7 mouse cellular contexts compared by ENCODE assay signal in genomic region chr7:105736264-105736901, GRCm38 (mm10). TPM values are rescaled to one million over a fixed set of nuclear protein-coding genes. Genes with fewer than 3 reads are reported as not detected.
DNase-seq lines count a peak whose midpoint lies in the region; ATAC-seq lines count a peak whose summit lies in the region.

Gene Ilk, plus strand, starts transcription at chr7:105736592.

- H3K36me3 ChIP-seq in intestine, embryonic 16.5 days (ENCODE audit: control insufficient read depth, insufficient read depth, low read length): peaks cover 16% of the 10 kb centered on the region
- H3K36me3 ChIP-seq in midbrain, embryonic 11.5 days (ENCODE audit: control insufficient read depth, insufficient read depth, low read length): peaks cover 24% of the 10 kb centered on the region

- peak; percentile 98 for ATAC-seq in intestine, embryonic 16.5 days
- peak; percentile 98 for ATAC-seq in midbrain, embryonic 11.5 days (ENCODE audit: low FRiP score)

- H3K4me2 ChIP-seq in intestine, embryonic 16.5 days (ENCODE audit: low read depth, low read length): peak within 1 kb of the TSS; percentile 67
- peak within 1 kb of the TSS; percentile 82 for H3K4me2 ChIP-seq in midbrain, embryonic 11.5 days

- WGBS in intestine, embryonic 16.5 days: 0% methylated on average over 52 of the region's 62 CpGs
- WGBS in midbrain, embryonic 11.5 days: under 1% methylated on average over 60 of the region's 62 CpGs

- H3K4me1 ChIP-seq in intestine, embryonic 16.5 days (ENCODE audit: control insufficient read depth, insufficient read depth, low read length): peaks cover 16% of the 10 kb centered on the region; the same call in 1 of the 2 replicates
- H3K4me1 ChIP-seq in midbrain, embryonic 11.5 days (ENCODE audit: control insufficient read depth, insufficient read depth, low read length): peaks cover 22% of the 10 kb centered on the region; the same call in 1 of the 2 replicates

- H3K27ac ChIP-seq in intestine, embryonic 16.5 days (ENCODE audit: low read length): peak within 1 kb of the TSS; percentile 89
- peak within 1 kb of the TSS; percentile 69 for H3K27ac ChIP-seq in midbrain, embryonic 11.5 days (ENCODE audit: low read depth, low read length)

- intact Hi-C loops in gastrocnemius, postnatal 36 days (cut with DNase I): loop anchor here (2.0 to 10.0 kb wide), 2 partner anchors 74 to 192 kb away; partner anchors contain the start of gene Mrpl17
- intact Hi-C loops in left cerebral cortex, postnatal 36 days (cut with DNase I): loop anchor here (1.0 to 5.0 kb wide), 2 partner anchors 75 to 104 kb away; partner anchors contain the start of genes Mrpl17 and Trim3

- peak; percentile 86 to 89 for DNase-seq in adrenal gland, adult 18-20 months (ENCODE audit: low spot score in 2 of 2)
- DNase-seq in embryo, embryonic 11 days: peak; percentile 95
- peak; percentile 92 for DNase-seq in gastrocnemius, postnatal 36 days
- peak; percentile 91 to 94 for DNase-seq in left cerebral cortex, postnatal 36 days (ENCODE audit: low spot score in 2 of 2)
- DNase-seq in midbrain, embryonic 11.5 days (ENCODE audit: low spot score, missing footprints): peak; percentile 97
- DNase-seq in skeletal muscle tissue, adult 2 months (ENCODE audit: low read depth, low spot score): peak; percentile 94

- H3K4me3 ChIP-seq in intestine, embryonic 16.5 days (ENCODE audit: low read length): peak within 1 kb of the TSS; percentile 84
- H3K4me3 ChIP-seq in midbrain, embryonic 11.5 days (ENCODE audit: low read depth, low read length): peak within 1 kb of the TSS; percentile 82

- H3K9me3 ChIP-seq in intestine, embryonic 16.5 days (ENCODE audit: control insufficient read depth, low read length): no peaks in the 10 kb centered on the region
- H3K9me3 ChIP-seq in midbrain, embryonic 11.5 days (ENCODE audit: control insufficient read depth, low read length): no peaks in the 10 kb centered on the region

- H3K9ac ChIP-seq in intestine, embryonic 16.5 days (ENCODE audit: low read depth, low read length): peak within 1 kb of the TSS; percentile 90
- H3K9ac ChIP-seq in midbrain, embryonic 11.5 days (ENCODE audit: low read length): peak within 1 kb of the TSS; percentile 92

- no peaks in the 10 kb centered on the region for H3K27me3 ChIP-seq in intestine, embryonic 16.5 days (replicated peaks; ENCODE audit: control insufficient read depth, insufficient read depth, low read length)
- H3K27me3 ChIP-seq in midbrain, embryonic 11.5 days (ENCODE audit: control insufficient read depth, insufficient read depth, low read length): no peaks in the 10 kb centered on the region

RNA-seq across cellular contexts. Expression of gene Ilk, which starts in this region (rescaled TPM):
- total RNA-seq in adrenal gland, adult 18-20 months (2021): 100 to 1,000 TPM; 121 to 142 TPM
- total RNA-seq in gastrocnemius, postnatal 36 days (2021): 10 to 100 TPM; 44.3 to 45.6 TPM
- polyA plus RNA-seq in intestine, embryonic 16.5 days (2015; fragmentation: Nextera tagmentation; extraction: Ambion mirVana): 317 and 323 TPM in 2 replicates
- total RNA-seq in left cerebral cortex, postnatal 36 days (2021): 10 to 100 TPM; 78.8 to 81.7 TPM
- polyA plus RNA-seq in midbrain, embryonic 11.5 days (2014; fragmentation: Nextera tagmentation; extraction: Ambion mirVana): 238 and 241 TPM in 2 replicates

Comparison
In these comparisons a context has a peak if more than half of its experiments do, and no peak if none do; other contexts are left out.
1. Peak in every context shown above with its lines: DNase-seq, ATAC-seq, H3K4me3 ChIP-seq and H3K27ac ChIP-seq.